Mouse (Mus musculus) embryonic fibroblast, embryonic 13.5 days (primary cell): ENCODE measurements around the gene Tomm34. TPM values are rescaled to one million over a fixed set of nuclear protein-coding genes. Genes with fewer than 3 reads are reported as not detected.
A peak's percentile ranks its signal among the peaks of the same experiment; 100 is the strongest.
"Not testable (repeated sequence)": the region's sequence is repeated elsewhere in the genome, so short reads cannot be mapped to it uniquely, and the experiment has no call there.

Experiments used
- H3K27ac ChIP-seq: 2 replicates; pipeline ENCODE4 v1.5.1; 2012; ENCODE audit warnings: low read length, control low read depth, inconsistent platforms; ENCODE audit not compliant: insufficient read depth
- H3K4me1 ChIP-seq: 2 replicates; pipeline ENCODE4 v1.6.1; 2011; ENCODE audit warnings: low read length; ENCODE audit not compliant: control insufficient read depth, insufficient read depth
- H3K4me3 ChIP-seq: 2 replicates; pipeline ENCODE4 v1.5.1; 2011; ENCODE audit warnings: mild to moderate bottlenecking, control low read depth, low read length; ENCODE audit not compliant: insufficient read depth
- CTCF ChIP-seq: IDR thresholded peaks from 2 replicates; pipeline ENCODE4 v1.5.1; 2011; ENCODE audit warnings: mild to moderate bottlenecking, control low read depth, low read length, moderate library complexity, borderline replicate concordance; ENCODE audit not compliant: insufficient read depth
- POLR2A ChIP-seq: IDR thresholded peaks from 2 replicates; pipeline ENCODE4 v1.6.1; 2011; ENCODE audit warnings: low read depth, mild to moderate bottlenecking, control low read depth, low read length, moderate library complexity
- polyA plus RNA-seq: library from polyadenylated mRNA; stranded (reverse); fragments of >200 nt; gene quantifications from 2 replicates; pipeline ENCODE4 v1.2.4, GENCODE M21; 2011; ENCODE audit warnings: low read depth; ENCODE audit not compliant: missing spikeins, insufficient read length

Tomm34 gene
- polyA plus RNA-seq, 1 experiment, result 37.2 TPM

DNA sequence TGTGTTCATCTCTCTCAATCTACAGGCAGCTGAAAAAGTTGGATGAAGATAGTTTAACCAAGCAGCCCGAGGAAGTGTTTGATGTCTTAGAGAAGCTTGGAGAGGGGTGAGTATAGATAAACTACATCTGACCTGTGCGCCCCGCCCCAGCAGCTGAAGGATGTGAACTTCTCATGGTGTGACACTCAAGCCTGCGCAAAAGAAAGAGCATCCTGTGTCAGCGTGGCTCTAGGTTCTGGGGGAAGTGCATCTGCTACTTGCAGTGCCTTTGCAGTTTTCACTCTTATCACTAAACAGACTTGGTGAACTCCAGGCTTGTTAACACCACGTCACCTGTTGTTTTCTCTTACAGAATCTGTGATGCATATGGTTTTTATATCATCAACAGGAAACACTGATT is 8.5 kb upstream of the Tomm34 start:
- Histone ChIP-seq H3K27ac (no peak overlapping the region), H3K4me3 (no peak overlapping the region), H3K4me1 (peaks cover 9% of the 10 kb centered on the region)
- TF ChIP-seq POLR2A, result no peak
- TF ChIP-seq CTCF, result no peak

- no peak for TF ChIP-seq CTCF
- no peak for TF ChIP-seq POLR2A
- H3K27ac ChIP-seq, result no peak overlapping the region
- H3K4me3 ChIP-seq, result no peak overlapping the region
- peaks cover 9% of the 10 kb centered on the region for H3K4me1 ChIP-seq
Measured at GRCm38 (mm10) chr2:164077875-164078274, 6.9 kb upstream of the Tomm34 start.

DNA sequence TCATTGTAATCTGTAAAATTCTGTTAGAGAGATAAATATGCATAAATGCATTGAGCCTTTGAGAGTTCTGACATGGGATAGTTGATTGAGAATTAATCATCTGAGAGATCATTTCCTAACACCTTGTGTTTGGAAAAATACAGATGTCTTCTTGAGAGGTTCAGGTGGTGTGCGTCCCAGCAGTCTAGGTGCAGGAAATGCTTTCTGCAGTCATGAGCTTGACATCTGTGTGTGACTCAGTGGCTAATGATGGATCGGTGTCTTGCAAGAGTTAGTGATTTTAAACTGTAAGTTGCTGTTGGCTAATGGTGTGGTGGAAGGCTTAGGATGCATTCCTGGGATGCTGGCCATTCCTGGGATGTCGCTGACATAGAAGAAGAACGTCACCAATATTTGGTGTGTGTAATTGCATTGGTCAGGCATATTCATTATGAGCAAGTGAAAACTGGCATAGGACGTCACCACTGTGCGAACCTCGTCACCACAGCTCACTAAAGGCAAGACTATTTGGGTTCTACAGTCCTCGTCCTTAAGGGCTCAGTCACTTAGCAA is 6.0 kb upstream of the Tomm34 start:
- Histone ChIP-seq H3K4me3 (no peak overlapping the region), H3K27ac (no peak overlapping the region), H3K4me1 (peaks cover 9% of the 10 kb centered on the region)
- no peak for TF ChIP-seq POLR2A

DNA sequence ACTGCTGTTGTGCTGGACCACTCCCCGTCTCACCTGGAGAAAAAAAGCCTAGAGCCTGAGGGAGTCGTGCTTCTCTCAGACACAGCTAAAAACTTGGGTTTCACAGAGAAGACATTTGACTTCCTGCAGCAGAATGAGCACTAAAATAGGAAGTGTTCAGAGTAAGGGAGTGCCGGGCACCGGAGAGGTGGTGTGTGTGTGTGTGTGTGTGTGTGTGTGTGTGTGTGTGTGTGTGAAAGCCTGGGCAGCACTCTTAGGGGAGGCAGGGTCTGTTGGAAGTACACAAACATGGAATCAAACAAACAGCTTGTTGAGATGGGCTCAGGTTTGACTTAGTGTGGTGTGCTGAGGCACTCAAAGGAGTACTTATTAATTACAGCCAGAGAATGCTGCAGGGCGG is 4.1 kb upstream of the Tomm34 start:
- no peak overlapping the region; the same call in 1 of the 2 replicates for H3K27ac ChIP-seq
- TF ChIP-seq CTCF, result no peak
- no peak for TF ChIP-seq POLR2A
- H3K4me1 ChIP-seq, result peaks cover 9% of the 10 kb centered on the region
- H3K4me3 ChIP-seq, result peak overlapping the region; percentile 95

DNA sequence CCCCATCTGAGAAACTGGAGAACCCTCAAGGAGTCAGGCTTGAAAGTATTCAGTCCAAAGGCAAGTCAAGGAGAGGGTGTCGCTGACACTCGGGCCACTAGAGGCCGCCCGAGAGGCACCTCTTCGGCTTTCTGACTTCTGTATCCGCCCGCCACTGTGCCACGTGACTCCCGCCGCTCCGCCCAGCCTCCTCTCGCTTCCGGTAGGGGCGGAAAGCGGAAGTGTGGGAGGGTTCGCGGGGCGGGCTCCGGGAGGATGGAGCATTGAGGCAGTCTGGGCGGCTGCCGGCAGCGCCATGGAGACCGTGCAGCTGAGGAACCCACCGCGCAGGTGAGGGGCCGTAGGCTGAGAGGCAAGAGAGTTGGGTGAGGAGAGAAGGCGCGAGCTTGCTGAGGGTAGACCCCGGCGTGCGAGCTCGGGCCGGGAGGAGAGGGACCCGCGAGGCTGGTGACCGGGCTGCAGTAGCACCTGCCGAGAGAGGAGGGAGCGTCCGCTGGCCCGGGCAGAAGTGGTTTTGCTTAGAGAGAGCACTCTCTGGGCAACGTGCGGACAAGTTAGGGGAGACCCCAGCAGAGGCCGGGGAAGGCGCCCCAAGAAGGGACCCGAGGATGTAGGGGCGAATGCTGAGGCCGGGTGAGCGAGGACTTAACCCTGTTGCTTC is 3.1 kb upstream of the Tomm34 start:
- peak overlapping the region; percentile 4; the same call in 1 of the 2 replicates for H3K27ac ChIP-seq
- peak; percentile 99 for TF ChIP-seq POLR2A
- TF ChIP-seq CTCF, result peak; percentile 56
- H3K4me3 ChIP-seq, result peak overlapping the region; percentile 95
- H3K4me1 ChIP-seq, result peaks cover 9% of the 10 kb centered on the region

DNA sequence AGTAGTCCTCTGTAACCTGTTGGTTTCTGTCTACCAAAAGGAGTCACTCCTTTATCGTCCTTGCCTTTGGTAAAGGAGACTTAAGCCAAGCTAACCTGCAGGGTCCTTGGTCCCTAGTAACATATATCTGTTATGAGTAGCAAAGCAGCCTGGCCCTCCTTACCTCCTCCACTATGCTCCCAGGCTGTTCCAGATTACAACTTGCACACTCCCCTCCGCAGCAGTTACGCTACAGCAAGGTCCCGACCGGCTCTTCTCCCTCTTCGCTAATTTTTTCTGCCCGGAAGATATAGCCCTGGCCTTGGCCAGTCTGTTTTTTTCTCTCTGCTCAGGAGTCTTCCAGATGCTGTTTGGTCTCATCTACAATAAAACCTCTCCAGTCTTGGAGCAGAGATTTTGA is 2.2 kb upstream of the Tomm34 start:
- H3K27ac ChIP-seq, result no peak overlapping the region
- H3K4me1 ChIP-seq, result peaks cover 9% of the 10 kb centered on the region
- no peak overlapping the region for H3K4me3 ChIP-seq
- TF ChIP-seq POLR2A, result no peak
- no peak for TF ChIP-seq CTCF

DNA sequence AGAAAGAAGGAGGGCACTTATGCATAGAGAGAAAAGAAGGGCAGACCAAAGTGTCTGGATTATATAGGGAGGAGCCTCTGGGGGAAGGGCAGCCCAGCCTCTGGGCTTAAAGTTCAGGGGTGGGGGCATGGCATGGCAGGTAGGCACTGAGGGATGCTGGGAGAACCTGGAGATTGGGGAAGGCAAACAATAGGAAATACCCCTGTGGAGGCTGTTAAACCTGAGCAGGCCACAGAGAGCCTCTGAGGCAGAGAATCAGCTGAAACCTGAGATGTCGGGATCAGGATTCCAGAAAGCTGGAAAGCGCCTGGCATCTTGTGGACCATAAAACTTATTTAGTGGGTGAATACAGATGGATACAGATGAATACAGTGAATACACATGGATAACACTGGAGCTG is 1.1 kb upstream of the Tomm34 start:
- Histone ChIP-seq H3K27ac (no peak overlapping the region), H3K4me3 (no peak overlapping the region), H3K4me1 (peaks cover 8% of the 10 kb centered on the region)
- TF ChIP-seq CTCF (no peak), POLR2A (no peak)

DNA sequence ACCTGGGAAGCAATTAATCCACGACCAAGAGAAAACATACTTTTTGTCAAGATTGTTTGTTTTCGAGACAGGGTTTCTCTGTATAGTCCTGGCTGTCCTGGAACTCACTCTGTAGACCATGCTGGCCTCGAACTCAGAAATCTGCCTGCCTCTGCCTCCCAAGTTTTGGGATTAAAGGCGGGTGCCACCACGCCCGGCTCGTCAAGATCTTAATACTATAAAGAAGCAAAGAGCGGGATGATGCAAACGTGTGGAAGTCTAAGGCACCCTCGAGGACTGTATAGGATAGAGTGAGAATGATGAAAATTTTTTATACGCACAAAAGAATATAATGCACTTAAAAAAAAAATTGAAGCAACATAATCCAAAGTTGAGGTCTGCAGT is 460 bp upstream of the Tomm34 start:
- H3K4me1 ChIP-seq, H3K4me3 ChIP-seq, H3K27ac ChIP-seq: not testable (repeated sequence)

- peaks cover 2% of the 10 kb centered on the region; the same call in 1 of the 2 replicates for H3K4me1 ChIP-seq
- TF ChIP-seq CTCF, result no peak
- TF ChIP-seq POLR2A, result no peak
- H3K27ac ChIP-seq, result no peak within 1 kb of the TSS
- peak within 1 kb of the TSS; percentile 65 for H3K4me3 ChIP-seq
Measured at GRCm38 (mm10) chr2:164070142-164070764, 716 bp downstream of the Tomm34 start, which contains the start of gene Stk4. TSS of gene Stk4 (plus strand) at chr2:164070322.

DNA sequence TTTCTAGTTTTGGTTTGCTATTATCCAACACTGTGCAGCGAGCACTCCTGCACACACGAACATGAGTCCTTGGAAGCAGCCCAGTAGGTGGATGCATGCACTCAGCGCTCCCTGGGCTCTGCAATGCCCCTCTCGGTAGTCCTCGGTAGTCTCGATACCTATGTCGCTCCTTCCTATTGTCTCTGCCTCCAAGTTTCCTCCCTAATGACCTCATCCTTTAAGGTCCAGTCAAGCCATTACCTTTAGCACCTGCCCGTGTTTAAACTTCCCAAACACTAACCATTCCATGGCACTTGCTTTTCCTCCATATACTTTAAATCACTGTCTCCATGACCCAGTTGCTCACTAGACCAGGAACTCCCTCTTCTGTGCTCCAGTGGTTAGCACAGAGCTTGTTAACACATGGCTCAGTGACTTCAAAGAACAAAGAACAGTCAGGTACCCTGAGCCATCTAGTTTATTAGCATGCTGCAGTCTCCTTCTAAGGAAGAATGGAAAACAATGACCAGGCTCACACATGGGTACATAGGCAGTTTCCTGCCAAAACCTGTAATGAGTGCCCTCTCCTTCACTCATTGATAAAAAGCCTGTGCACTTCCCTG is 11.2 kb downstream of the Tomm34 start:
- H3K27ac ChIP-seq, result no peak overlapping the region

More for the DNA sequence above, 11.2 kb downstream of the Tomm34 start:
- TF ChIP-seq POLR2A (no peak), CTCF (no peak)
- Histone ChIP-seq H3K4me1 (no peaks in the 10 kb centered on the region), H3K4me3 (no peak overlapping the region)
